Mouse (Mus musculus) hindbrain, embryonic 10.5 days (tissue): Measurements from ENCODE around the gene Cnot1. TPM values are rescaled to one million over a fixed set of nuclear protein-coding genes. Genes with fewer than 3 reads are reported as not detected.
A peak's percentile ranks its signal among the peaks of the same experiment; 100 is the strongest.
"Not testable (repeated sequence)": the region's sequence is repeated elsewhere in the genome, so short reads cannot be mapped to it uniquely, and the experiment has no call there.

Source experiments
- DNase-seq: peaks from one replicate; pipeline ENCODE4 v3.0.0-alpha.2; 2017; ENCODE audit warnings: low spot score
- H3K27ac ChIP-seq: fragments of 300-500 bp; sonication (generic); 2 replicates; pipeline ENCODE4 v1.5.1; 2016; ENCODE audit warnings: mild to moderate bottlenecking, moderate library complexity
- H3K27me3 ChIP-seq: fragments of 300-500 bp; sonication (generic); 2 replicates; pipeline ENCODE4 v1.6.1; 2016; ENCODE audit warnings: mild to moderate bottlenecking; ENCODE audit not compliant: poor library complexity, insufficient read depth, severe bottlenecking
- H3K36me3 ChIP-seq: fragments of 300-500 bp; sonication (generic); 2 replicates; pipeline ENCODE4 v1.6.1; 2016; ENCODE audit warnings: mild to moderate bottlenecking, moderate library complexity
- H3K4me1 ChIP-seq: fragments of 300-500 bp; sonication (generic); replicated peaks from 2 replicates; pipeline ENCODE4 v1.6.1; 2016; ENCODE audit warnings: mild to moderate bottlenecking
- H3K4me3 ChIP-seq: fragments of 300-500 bp; sonication (generic); 2 replicates; pipeline ENCODE4 v1.5.1; 2016; ENCODE audit warnings: mild to moderate bottlenecking, moderate library complexity
- H3K9me3 ChIP-seq: fragments of 300-500 bp; sonication (generic); 2 replicates; pipeline ENCODE4 v1.6.1; 2016; ENCODE audit warnings: mild to moderate bottlenecking, moderate library complexity
- WGBS: fragments of 180-500 bp; shearing (Covaris S2); methylation state at CpG from one replicate; pipeline ENCODE4 v1.1.7; 2016; 5-methylcytosine and 5-hydroxymethylcytosine counted together
- polyA plus RNA-seq: library from polyadenylated mRNA; unstranded; fragments of >200 nt; fragmentation: Nextera tagmentation; extraction: Ambion mirVana; gene quantifications from 2 replicates; pipeline ENCODE4 v1.2.1, GENCODE M21; 2016

Gene Cnot1
- polyA plus RNA-seq, 1 experiment from 2014 or later = 77.3 TPM

- DNase-seq = peak; percentile 81
- WGBS = 0% methylated on average over 16 of the region's 16 CpGs
- H3K36me3 ChIP-seq = peaks cover 15% of the 10 kb centered on the region
- peak overlapping the region; percentile 86 for H3K27ac ChIP-seq
- no peaks in the 10 kb centered on the region for H3K27me3 ChIP-seq
- H3K4me1 ChIP-seq = peaks cover 19% of the 10 kb centered on the region
- H3K4me3 ChIP-seq = peak overlapping the region; percentile 56
- H3K9me3 ChIP-seq = no peaks in the 10 kb centered on the region
Observed at GRCm38 (mm10) chr8:95833435-95833984, 26.2 kb upstream of the Cnot1 start.

GRCm38 (mm10) chr8:95832603-95833434 is 25.6 kb upstream of the Cnot1 start:
- H3K4me1 ChIP-seq = peaks cover 19% of the 10 kb centered on the region
- peak overlapping the region; percentile 86 for H3K27ac ChIP-seq
- 15% methylated on average over 16 of the region's 16 CpGs for WGBS
- peak overlapping the region; percentile 56 for H3K4me3 ChIP-seq
- peaks cover 15% of the 10 kb centered on the region for H3K36me3 ChIP-seq
- no peaks in the 10 kb centered on the region for H3K27me3 ChIP-seq
- no peaks in the 10 kb centered on the region for H3K9me3 ChIP-seq
- peak; percentile 89 for DNase-seq

GRCm38 (mm10) chr8:95830144-95830543 is 22.9 kb upstream of the Cnot1 start:
- 64% methylated on average over 3 of the region's 3 CpGs for WGBS
- Histone ChIP-seq H3K27me3 (no peaks in the 10 kb centered on the region), H3K9me3 (no peaks in the 10 kb centered on the region), H3K36me3 (no peaks in the 10 kb centered on the region), H3K4me1 (peaks cover 19% of the 10 kb centered on the region), H3K27ac (no peak overlapping the region), H3K4me3 (no peak overlapping the region)
- DNase-seq = no peak

- not testable (repeated sequence) for H3K27ac ChIP-seq, DNase-seq, H3K4me3 ChIP-seq, H3K27me3 ChIP-seq, H3K9me3 ChIP-seq, H3K4me1 ChIP-seq, H3K36me3 ChIP-seq
- WGBS = 51% methylated on average over 25 of the region's 25 CpGs
Observed at GRCm38 (mm10) chr8:95825162-95825561, 17.9 kb upstream of the Cnot1 start, which contains the start of gene Sap18b. TSS of gene Sap18b (plus strand) at chr8:95825346.

- Histone ChIP-seq H3K27me3 (no peaks in the 10 kb centered on the region), H3K36me3 (no peaks in the 10 kb centered on the region), H3K27ac (no peak overlapping the region), H3K9me3 (no peaks in the 10 kb centered on the region), H3K4me3 (no peak overlapping the region), H3K4me1 (0 out of 2 replicates have a peak, but pooled peaks cover 2% of the 10 kb centered on the region)
- no peak for DNase-seq
- 89% methylated on average over 3 of the region's 3 CpGs for WGBS
Observed at GRCm38 (mm10) chr8:95822699-95823098, 15.4 kb upstream of the Cnot1 start.

GRCm38 (mm10) chr8:95822096-95822495 is 14.8 kb upstream of the Cnot1 start:
- no peak overlapping the region for H3K27ac ChIP-seq
- DNase-seq = no peak
- 0 out of 2 replicates have a peak, but pooled peaks cover 2% of the 10 kb centered on the region for H3K4me1 ChIP-seq
- no peaks in the 10 kb centered on the region for H3K36me3 ChIP-seq
- H3K9me3 ChIP-seq = no peaks in the 10 kb centered on the region
- H3K4me3 ChIP-seq = no peak overlapping the region
- 86% methylated on average over 5 of the region's 5 CpGs for WGBS
- no peaks in the 10 kb centered on the region for H3K27me3 ChIP-seq

GRCm38 (mm10) chr8:95821266-95821665 is 14.0 kb upstream of the Cnot1 start:
- Histone ChIP-seq H3K9me3 (no peaks in the 10 kb centered on the region), H3K27ac (no peak overlapping the region), H3K4me3 (no peak overlapping the region), H3K36me3 (no peaks in the 10 kb centered on the region), H3K27me3 (no peaks in the 10 kb centered on the region), H3K4me1 (peaks cover 5% of the 10 kb centered on the region; the same call in 1 of the 2 replicates)
- DNase-seq = no peak
- WGBS = 89% methylated on average over 6 of the region's 6 CpGs

- Histone ChIP-seq H3K4me1 (peaks cover 7% of the 10 kb centered on the region; the same call in 1 of the 2 replicates), H3K27me3 (no peaks in the 10 kb centered on the region), H3K9me3 (no peaks in the 10 kb centered on the region), H3K27ac (no peak overlapping the region), H3K36me3 (no peaks in the 10 kb centered on the region), H3K4me3 (no peak overlapping the region)
- 36% methylated on average over 1 of the region's 1 CpGs for WGBS
- DNase-seq = no peak
Observed at GRCm38 (mm10) chr8:95818211-95818610, 10.9 kb upstream of the Cnot1 start.

GRCm38 (mm10) chr8:95817597-95817996 is 10.3 kb upstream of the Cnot1 start:
- Histone ChIP-seq H3K27ac (no peak overlapping the region), H3K9me3 (no peaks in the 10 kb centered on the region), H3K36me3 (no peaks in the 10 kb centered on the region), H3K27me3 (no peaks in the 10 kb centered on the region), H3K4me3 (no peak overlapping the region), H3K4me1 (peaks cover 7% of the 10 kb centered on the region; the same call in 1 of the 2 replicates)
- WGBS = 59% methylated on average over 3 of the region's 3 CpGs
- no peak for DNase-seq

- Histone ChIP-seq H3K4me1 (peaks cover 7% of the 10 kb centered on the region; the same call in 1 of the 2 replicates), H3K27ac (no peak overlapping the region), H3K36me3 (no peaks in the 10 kb centered on the region), H3K4me3 (no peak overlapping the region), H3K27me3 (no peaks in the 10 kb centered on the region), H3K9me3 (no peaks in the 10 kb centered on the region)
- DNase-seq = no peak
- WGBS = 51% methylated on average over 6 of the region's 6 CpGs
Observed at GRCm38 (mm10) chr8:95816044-95816708, 8.9 kb upstream of the Cnot1 start.

- H3K4me1 ChIP-seq = peaks cover 16% of the 10 kb centered on the region
- H3K4me3 ChIP-seq = no peak overlapping the region
- H3K36me3 ChIP-seq = 0 out of 2 replicates have a peak, but pooled peaks cover 3% of the 10 kb centered on the region
- H3K9me3 ChIP-seq = no peaks in the 10 kb centered on the region
- H3K27me3 ChIP-seq = no peaks in the 10 kb centered on the region
- 70% methylated on average over 3 of the region's 3 CpGs for WGBS
- H3K27ac ChIP-seq = no peak overlapping the region
- DNase-seq = no peak
Observed at GRCm38 (mm10) chr8:95810184-95810591, 2.9 kb upstream of the Cnot1 start.

GRCm38 (mm10) chr8:95809116-95809515 is 1.9 kb upstream of the Cnot1 start:
- Histone ChIP-seq H3K9me3 (no peaks in the 10 kb centered on the region), H3K36me3 (peaks cover 13% of the 10 kb centered on the region), H3K4me3 (no peak overlapping the region), H3K27me3 (no peaks in the 10 kb centered on the region), H3K27ac (no peak overlapping the region), H3K4me1 (peaks cover 23% of the 10 kb centered on the region)
- DNase-seq = no peak
- WGBS = 84% methylated on average over 5 of the region's 5 CpGs

GRCm38 (mm10) chr8:95808631-95809030 is 1.4 kb upstream of the Cnot1 start:
- H3K27ac ChIP-seq = no peak overlapping the region
- WGBS = 92% methylated on average over 4 of the region's 4 CpGs
- no peak overlapping the region for H3K4me3 ChIP-seq
- DNase-seq = no peak
- no peaks in the 10 kb centered on the region for H3K9me3 ChIP-seq
- H3K4me1 ChIP-seq = peaks cover 23% of the 10 kb centered on the region
- peaks cover 17% of the 10 kb centered on the region for H3K36me3 ChIP-seq
- no peaks in the 10 kb centered on the region for H3K27me3 ChIP-seq
